Mouse (Mus musculus): ENCODE data around the gene Reps2. TPM values are rescaled to one million over a fixed set of nuclear protein-coding genes. Genes with fewer than 3 reads are reported as not detected.

Gene Reps2
- total and polyA plus RNA-seq, 3 experiments, result 2.2 to 2.8 TPM; not detected in 1

DNA sequence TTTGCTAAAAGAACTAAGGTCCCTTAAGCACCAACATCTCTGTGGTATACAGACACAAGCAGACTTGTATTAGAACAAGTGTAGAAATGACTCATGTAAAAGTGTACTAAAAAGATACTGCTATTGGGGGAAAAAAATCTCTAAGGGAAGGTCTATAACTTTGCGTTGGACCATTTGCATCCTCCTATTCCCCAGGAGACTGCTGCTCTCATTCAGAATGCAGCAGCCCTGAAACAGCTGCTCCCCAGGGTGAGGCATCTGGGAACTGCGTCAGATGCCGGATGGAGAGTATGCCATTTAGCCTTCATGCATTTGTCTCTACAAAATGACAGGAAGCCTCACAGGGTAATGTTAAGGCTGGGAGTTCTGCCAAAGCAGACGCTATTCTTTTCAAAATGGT lies 122.3 kb downstream of the Reps2 start:
- Histone ChIP-seq H3K4me1 (ENCODE audit: control insufficient read depth in 1 of 2, insufficient read depth in 2 of 2, low read length in 2 of 2) (0 out of 4 replicates have a peak, but pooled peaks cover 0 to 7% of the 10 kb centered on the region in 2 experiments), H3K4me3 (ENCODE audit: control insufficient read depth in 1 of 2, insufficient read depth in 1 of 2, low read depth in 2 of 2, low read length in 2 of 2) (no peak overlapping the region), H3K9me3 (replicated peaks; ENCODE audit: insufficient read depth, low read length) (no peaks in the 10 kb centered on the region), H3K27ac (ENCODE audit: control insufficient read depth, low read depth, low read length) (no peak overlapping the region), H3K9ac (ENCODE audit: control insufficient read depth, low read depth, low read length, poor library complexity, severe bottlenecking) (no peak overlapping the region), H3K27me3 (ENCODE audit: control insufficient read depth in 1 of 2, insufficient read depth in 2 of 2, low read length in 2 of 2) (no peaks in the 10 kb centered on the region), H3K79me2 (ENCODE audit: control insufficient read depth, insufficient read depth, low read length, poor library complexity) (no peaks in the 10 kb centered on the region), H3K36me3 (ENCODE audit: control insufficient read depth in 1 of 2, insufficient read depth in 2 of 2, low read length in 2 of 2) (peaks cover 0 to 4% of the 10 kb centered on the region in 2 experiments; a peak in 2 of 4 replicates)
- DNase-seq (ENCODE audit: low read depth, low spot score), result no peak
- TF ChIP-seq CHD1 (IDR thresholded peaks at IDR 0.05; ENCODE audit: low read depth, low read length) (no peak), ELF1 (IDR thresholded peaks at IDR 0.05; ENCODE audit: low read depth, low read length) (no peak), JUND (IDR thresholded peaks at IDR 0.05; ENCODE audit: low read depth, low read length) (no peak), TAL1 (IDR thresholded peaks at IDR 0.05; ENCODE audit: low read length) (no peak), EP300 (IDR thresholded peaks at IDR 0.05; ENCODE audit: low read depth in 1 of 2, low read length in 2 of 2) (no peak), E2F4 (IDR thresholded peaks at IDR 0.05; ENCODE audit: borderline replicate concordance, low read depth, low read length) (no peak), POLR2AphosphoS2 (IDR thresholded peaks at IDR 0.05; ENCODE audit: low read length) (no peak), TBP (IDR thresholded peaks at IDR 0.05; ENCODE audit: low read depth, low read length) (no peak), MYB (IDR thresholded peaks at IDR 0.05; ENCODE audit: low read depth, low read length) (no peak), GATA1 (IDR thresholded peaks at IDR 0.05; ENCODE audit: low read depth, low read length) (no peak), HCFC1 (IDR thresholded peaks at IDR 0.05; ENCODE audit: low read depth, low read length) (no peak), ZMIZ1 (IDR thresholded peaks at IDR 0.05; ENCODE audit: low read depth, low read length) (no peak), UBTF (IDR thresholded peaks at IDR 0.05; ENCODE audit: borderline replicate concordance, insufficient read depth, low read depth, low read length) (no peak), SMC3 (IDR thresholded peaks at IDR 0.05; ENCODE audit: low read depth, low read length) (no peak), MAFK (IDR thresholded peaks at IDR 0.05; ENCODE audit: borderline replicate concordance, low read depth, low read length) (no peak), NRF1 (IDR thresholded peaks at IDR 0.05; ENCODE audit: insufficient read depth, low read depth, low read length, poor library complexity, severe bottlenecking) (no peak), ZNF384 (IDR thresholded peaks at IDR 0.05; ENCODE audit: low read depth, low read length) (no peak), POLR2AphosphoS5 (IDR thresholded peaks at IDR 0.05; ENCODE audit: borderline replicate concordance, low read depth, low read length) (no peak), TCF12 (IDR thresholded peaks at IDR 0.05; ENCODE audit: low read depth, low read length) (no peak)

DNA sequence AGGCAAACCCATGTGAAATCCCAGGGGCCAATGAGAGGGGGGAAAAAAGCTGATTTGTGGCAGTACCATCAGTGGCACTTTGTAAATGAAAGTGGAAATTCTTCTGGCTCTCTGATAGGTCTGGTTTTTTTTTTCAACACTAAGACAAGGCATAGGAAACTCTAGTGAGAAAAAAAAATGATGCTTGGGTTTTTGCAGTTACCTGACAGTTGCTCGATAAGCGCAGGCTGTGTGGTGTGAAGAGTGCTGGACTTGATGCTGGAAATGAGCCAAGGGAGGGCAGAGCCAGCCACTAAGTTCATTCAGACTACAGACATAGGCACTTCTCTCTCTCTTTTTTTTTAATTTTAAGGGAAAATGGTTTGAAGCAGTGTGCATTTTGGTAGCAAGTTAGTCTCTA lies 123.1 kb downstream of the Reps2 start:
- Histone ChIP-seq H3K9me3 (replicated peaks; ENCODE audit: insufficient read depth, low read length) (no peaks in the 10 kb centered on the region), H3K79me2 (ENCODE audit: control insufficient read depth, insufficient read depth, low read length, poor library complexity) (no peaks in the 10 kb centered on the region), H3K4me1 (ENCODE audit: control insufficient read depth in 1 of 2, insufficient read depth in 2 of 2, low read length in 2 of 2) (0 out of 4 replicates have a peak, but pooled peaks cover 0 to 7% of the 10 kb centered on the region in 2 experiments), H3K9ac (ENCODE audit: control insufficient read depth, low read depth, low read length, poor library complexity, severe bottlenecking) (no peak overlapping the region), H3K27me3 (ENCODE audit: control insufficient read depth in 1 of 2, insufficient read depth in 2 of 2, low read length in 2 of 2) (no peaks in the 10 kb centered on the region), H3K4me3 (ENCODE audit: control insufficient read depth in 1 of 2, insufficient read depth in 1 of 2, low read depth in 2 of 2, low read length in 2 of 2) (no peak overlapping the region), H3K27ac (ENCODE audit: control insufficient read depth, low read depth, low read length) (no peak overlapping the region), H3K36me3 (ENCODE audit: control insufficient read depth in 1 of 2, insufficient read depth in 2 of 2, low read length in 2 of 2) (peaks cover 0 to 4% of the 10 kb centered on the region in 2 experiments; a peak in 2 of 4 replicates)
- DNase-seq (ENCODE audit: low read depth, low spot score), result peak; percentile 78
- no peak for TF ChIP-seq MXI1 (IDR thresholded peaks at IDR 0.05; ENCODE audit: low read depth, low read length)
- no peak for TF ChIP-seq NRF1 (IDR thresholded peaks at IDR 0.05; ENCODE audit: insufficient read depth, low read depth, low read length, poor library complexity, severe bottlenecking)
- no peak for TF ChIP-seq POLR2A (IDR thresholded peaks at IDR 0.05; ENCODE audit: control insufficient read depth in 1 of 2, insufficient read depth in 1 of 2, low read depth in 1 of 2, low read length in 2 of 2, poor library complexity in 1 of 2)
- TF ChIP-seq ELF1 (IDR thresholded peaks at IDR 0.05; ENCODE audit: low read depth, low read length), result no peak
- no peak for TF ChIP-seq POLR2AphosphoS5 (IDR thresholded peaks at IDR 0.05; ENCODE audit: borderline replicate concordance, low read depth, low read length)
- TF ChIP-seq ZKSCAN1 (IDR thresholded peaks at IDR 0.05; ENCODE audit: low read depth, low read length), result no peak
- peak; percentile 92 for TF ChIP-seq ZNF384 (IDR thresholded peaks at IDR 0.05; ENCODE audit: low read depth, low read length)
- TF ChIP-seq TAL1 (IDR thresholded peaks at IDR 0.05; ENCODE audit: low read length), result no peak
- TF ChIP-seq TBP (IDR thresholded peaks at IDR 0.05; ENCODE audit: low read depth, low read length), result no peak
- TF ChIP-seq MYC (IDR thresholded peaks at IDR 0.05; ENCODE audit: low read depth, low read length), result no peak
- no peak for TF ChIP-seq HCFC1 (IDR thresholded peaks at IDR 0.05; ENCODE audit: low read depth, low read length)
- TF ChIP-seq CHD1 (IDR thresholded peaks at IDR 0.05; ENCODE audit: low read depth, low read length), result no peak
- no peak for TF ChIP-seq MAFK (IDR thresholded peaks at IDR 0.05; ENCODE audit: borderline replicate concordance, low read depth, low read length)
- TF ChIP-seq CHD2 (IDR thresholded peaks at IDR 0.05; ENCODE audit: low read length), result no peak
- no peak for TF ChIP-seq ZC3H11A (IDR thresholded peaks at IDR 0.05; ENCODE audit: low read depth, low read length)
- no peak for TF ChIP-seq SMC3 (IDR thresholded peaks at IDR 0.05; ENCODE audit: low read depth, low read length)
- no peak for TF ChIP-seq NELFE (IDR thresholded peaks at IDR 0.05; ENCODE audit: low read depth, low read length)
- no peak for TF ChIP-seq USF1 (IDR thresholded peaks at IDR 0.05; ENCODE audit: low read depth, low read length)
- no peak for TF ChIP-seq MEF2A (IDR thresholded peaks at IDR 0.05; ENCODE audit: extremely low read depth, insufficient replicate concordance, low read depth, low read length, poor library complexity, severe bottlenecking)
- TF ChIP-seq EP300 (IDR thresholded peaks at IDR 0.05; ENCODE audit: low read depth in 1 of 2, low read length in 2 of 2), result peak; percentile 69 to 72
- TF ChIP-seq GATA1 (IDR thresholded peaks at IDR 0.05; ENCODE audit: low read depth, low read length), result peak; percentile 34; the same call in 1 of the 2 replicates
- TF ChIP-seq TCF12 (IDR thresholded peaks at IDR 0.05; ENCODE audit: low read depth, low read length), result no peak
- no peak for TF ChIP-seq CTCF (IDR thresholded peaks at IDR 0.05 in 2 of 3, conservative IDR thresholded peaks at IDR 0.05 in 1 of 3; ENCODE audit: control insufficient read depth in 1 of 3, insufficient read depth in 1 of 3, low read depth in 2 of 3, low read length in 3 of 3, poor library complexity in 1 of 3, severe bottlenecking in 1 of 3)
- TF ChIP-seq MYB (IDR thresholded peaks at IDR 0.05; ENCODE audit: low read depth, low read length), result peak; percentile 72
